Mouse (Mus musculus) MEL (cell line): ENCODE measurements around the gene Mzt1. TPM values are rescaled to one million over a fixed set of nuclear protein-coding genes. Genes with fewer than 3 reads are reported as not detected.

ENCODE experiments used
- DNase-seq: peaks from one replicate; pipeline ENCODE4 v3.0.0; 2011; ENCODE audit warnings: low read depth, low spot score
- H3K27ac ChIP-seq: 2 replicates; pipeline ENCODE4 v1.5.1; 2012; ENCODE audit warnings: low read depth, mild to moderate bottlenecking, control low read depth, low read length, moderate library complexity; ENCODE audit not compliant: control insufficient read depth
- H3K27me3 ChIP-seq, 2 experiments: fragments of 150-350 bp in 1 of 2; sonication (generic) in 1 of 2; 2 replicates each; pipeline ENCODE4 v1.6.1; 2012; ENCODE audit warnings: low read length in 2 of 2, mild to moderate bottlenecking in 2 of 2, improper control_type of control experiment in 1 of 2, moderate library complexity in 1 of 2; ENCODE audit not compliant: insufficient read depth in 2 of 2, control insufficient read depth in 1 of 2
- H3K36me3 ChIP-seq, 2 experiments: 2 replicates each; pipeline ENCODE4 v1.6.1; 2012 to 2014; ENCODE audit warnings: low read length in 2 of 2, improper control_type of control experiment in 1 of 2, inconsistent platforms in 1 of 2, mild to moderate bottlenecking in 1 of 2; ENCODE audit not compliant: insufficient read depth in 2 of 2, control insufficient read depth in 1 of 2
- H3K4me1 ChIP-seq, 2 experiments: fragments of 150-350 bp in 1 of 2; sonication (generic) in 1 of 2; 2 replicates each; pipeline ENCODE4 v1.6.1; 2012; ENCODE audit warnings: low read length in 2 of 2, improper control_type of control experiment in 1 of 2, mild to moderate bottlenecking in 1 of 2; ENCODE audit not compliant: insufficient read depth in 2 of 2, control insufficient read depth in 1 of 2
- H3K4me3 ChIP-seq, 2 experiments: fragments of 150-350 bp in 1 of 2; sonication (generic) in 1 of 2; 2 replicates each; pipeline ENCODE4 v1.5.1; 2012; ENCODE audit warnings: low read depth in 2 of 2, low read length in 2 of 2, mild to moderate bottlenecking in 2 of 2, moderate library complexity in 2 of 2, control low read depth in 1 of 2, improper control_type of control experiment in 1 of 2; ENCODE audit not compliant: control insufficient read depth in 1 of 2, insufficient read depth in 1 of 2
- H3K79me2 ChIP-seq: 2 replicates; pipeline ENCODE4 v1.6.1; 2012; ENCODE audit warnings: mild to moderate bottlenecking, low read length, moderate library complexity; ENCODE audit not compliant: control insufficient read depth, poor library complexity, insufficient read depth
- H3K9ac ChIP-seq: 2 replicates; pipeline ENCODE4 v1.6.1; 2012; ENCODE audit warnings: low read depth, mild to moderate bottlenecking, control low read depth, low read length, moderate library complexity; ENCODE audit not compliant: control insufficient read depth, poor library complexity, severe bottlenecking
- H3K9me3 ChIP-seq: fragments of 150-350 bp; sonication (generic); replicated peaks from 2 replicates; pipeline ENCODE4 v1.6.1; 2012; ENCODE audit warnings: mild to moderate bottlenecking, low read length, improper control_type of control experiment, moderate library complexity; ENCODE audit not compliant: insufficient read depth
- BHLHE40 ChIP-seq: IDR thresholded peaks from 2 replicates; pipeline ENCODE4 v1.6.1; 2012; ENCODE audit warnings: low read depth, mild to moderate bottlenecking, inconsistent platforms, low read length, improper control_type of control experiment, borderline replicate concordance
- CHD1 ChIP-seq: IDR thresholded peaks from 2 replicates; pipeline ENCODE4 v1.6.1; 2012; ENCODE audit warnings: low read depth, mild to moderate bottlenecking, inconsistent platforms, low read length, improper control_type of control experiment
- CHD2 ChIP-seq: IDR thresholded peaks from 2 replicates; pipeline ENCODE4 v1.6.1; 2011; ENCODE audit warnings: low read length, improper control_type of control experiment
- E2F4 ChIP-seq: IDR thresholded peaks from 2 replicates; pipeline ENCODE4 v1.6.1; 2011; ENCODE audit warnings: low read depth, low read length, improper control_type of control experiment, borderline replicate concordance
- ELF1 ChIP-seq: IDR thresholded peaks from 2 replicates; pipeline ENCODE4 v1.6.1; 2014; ENCODE audit warnings: low read depth, mild to moderate bottlenecking, inconsistent platforms, low read length, improper control_type of control experiment, moderate library complexity
- ETS1 ChIP-seq: IDR thresholded peaks from 2 replicates; pipeline ENCODE4 v1.6.1; 2012; ENCODE audit warnings: low read depth, mild to moderate bottlenecking, inconsistent platforms, low read length, improper control_type of control experiment, moderate library complexity
- GABPA ChIP-seq: IDR thresholded peaks from 2 replicates; pipeline ENCODE4 v1.6.1; 2012; ENCODE audit warnings: low read depth, mild to moderate bottlenecking, inconsistent platforms, low read length, improper control_type of control experiment, moderate library complexity
- GATA1 ChIP-seq: IDR thresholded peaks from 2 replicates; pipeline ENCODE4 v1.6.1; 2011; ENCODE audit warnings: low read depth, low read length, improper control_type of control experiment
- HCFC1 ChIP-seq: IDR thresholded peaks from 2 replicates; pipeline ENCODE4 v1.6.1; 2012; ENCODE audit warnings: low read depth, mild to moderate bottlenecking, inconsistent platforms, low read length, improper control_type of control experiment, moderate library complexity
- JUND ChIP-seq: IDR thresholded peaks from 2 replicates; pipeline ENCODE4 v1.6.1; 2011; ENCODE audit warnings: low read depth, mild to moderate bottlenecking, improper control_type of control experiment, low read length
- KAT2A ChIP-seq: conservative IDR thresholded peaks from 2 replicates; pipeline ENCODE4 v1.6.1; 2012; ENCODE audit warnings: low read depth, low read length, improper control_type of control experiment, inconsistent platforms
- MAFK ChIP-seq: IDR thresholded peaks from 2 replicates; pipeline ENCODE4 v1.6.1; 2011; ENCODE audit warnings: low read depth, mild to moderate bottlenecking, low read length, improper control_type of control experiment, borderline replicate concordance
- MAX ChIP-seq: IDR thresholded peaks from 2 replicates; pipeline ENCODE4 v1.6.1; 2011; ENCODE audit warnings: low read length, improper control_type of control experiment
- MXI1 ChIP-seq: IDR thresholded peaks from 2 replicates; pipeline ENCODE4 v1.6.1; 2011; ENCODE audit warnings: mild to moderate bottlenecking, low read depth, low read length, improper control_type of control experiment
- MYB ChIP-seq: IDR thresholded peaks from 2 replicates; pipeline ENCODE4 v1.6.1; 2011; ENCODE audit warnings: mild to moderate bottlenecking, low read depth, low read length, improper control_type of control experiment
- MYC ChIP-seq: IDR thresholded peaks from 2 replicates; pipeline ENCODE4 v1.6.1; 2011; ENCODE audit warnings: low read depth, mild to moderate bottlenecking, low read length, improper control_type of control experiment, moderate library complexity
- POLR2A ChIP-seq, 2 experiments: IDR thresholded peaks; 2 replicates each; pipeline ENCODE4 v1.6.1; 2011 to 2012; ENCODE audit warnings: low read length in 2 of 2, mild to moderate bottlenecking in 2 of 2, control low read depth in 1 of 2, improper control_type of control experiment in 1 of 2, low read depth in 1 of 2, moderate library complexity in 1 of 2; ENCODE audit not compliant: control insufficient read depth in 1 of 2, insufficient read depth in 1 of 2, poor library complexity in 1 of 2
- POLR2AphosphoS5 ChIP-seq: IDR thresholded peaks from 2 replicates; pipeline ENCODE4 v1.6.1; 2012; ENCODE audit warnings: low read depth, borderline replicate concordance, mild to moderate bottlenecking, inconsistent platforms, low read length, moderate library complexity, mixed read lengths
- RAD21 ChIP-seq: IDR thresholded peaks from 2 replicates; pipeline ENCODE4 v1.6.1; 2011; ENCODE audit warnings: mild to moderate bottlenecking, low read depth, low read length, improper control_type of control experiment
- RCOR1 ChIP-seq: IDR thresholded peaks from 2 replicates; pipeline ENCODE4 v1.6.1; 2012; ENCODE audit warnings: low read depth, mild to moderate bottlenecking, inconsistent platforms, low read length, improper control_type of control experiment
- SMC3 ChIP-seq: IDR thresholded peaks from 2 replicates; pipeline ENCODE4 v1.6.1; 2011; ENCODE audit warnings: low read depth, low read length, improper control_type of control experiment
- TCF12 ChIP-seq: IDR thresholded peaks from 2 replicates; pipeline ENCODE4 v1.6.1; 2014; ENCODE audit warnings: low read depth, mild to moderate bottlenecking, inconsistent platforms, low read length, improper control_type of control experiment, moderate library complexity
- UBTF ChIP-seq: IDR thresholded peaks from 2 replicates; pipeline ENCODE4 v1.6.1; 2012; ENCODE audit warnings: low read depth, mild to moderate bottlenecking, inconsistent platforms, low read length, improper control_type of control experiment, moderate library complexity, borderline replicate concordance; ENCODE audit not compliant: insufficient read depth
- USF1 ChIP-seq: IDR thresholded peaks from 2 replicates; pipeline ENCODE4 v1.6.1; 2014; ENCODE audit warnings: low read depth, mild to moderate bottlenecking, inconsistent platforms, low read length, improper control_type of control experiment, moderate library complexity
- USF2 ChIP-seq, 2 experiments: IDR thresholded peaks; 2 replicates each; pipeline ENCODE4 v1.6.1; 2011 to 2012; ENCODE audit warnings: improper control_type of control experiment in 2 of 2, low read length in 2 of 2, borderline replicate concordance in 1 of 2, inconsistent platforms in 1 of 2, low read depth in 1 of 2, mild to moderate bottlenecking in 1 of 2; ENCODE audit not compliant: insufficient read depth in 1 of 2
- ZC3H11A ChIP-seq: IDR thresholded peaks from 2 replicates; pipeline ENCODE4 v1.6.1; 2012; ENCODE audit warnings: low read depth, mild to moderate bottlenecking, inconsistent platforms, low read length, improper control_type of control experiment
- ZKSCAN1 ChIP-seq: IDR thresholded peaks from 2 replicates; pipeline ENCODE4 v1.6.1; 2012; ENCODE audit warnings: low read depth, mild to moderate bottlenecking, inconsistent platforms, low read length, improper control_type of control experiment, moderate library complexity
- ZNF384 ChIP-seq: IDR thresholded peaks from 2 replicates; pipeline ENCODE4 v1.6.1; 2012; ENCODE audit warnings: low read depth, mild to moderate bottlenecking, inconsistent platforms, low read length, improper control_type of control experiment
- polyA plus RNA-seq, 2 experiments: library from polyadenylated mRNA; stranded (reverse) in 1 of 2; unstranded in 1 of 2; fragments of >175 nt in 1 of 2; fragments of >200 nt in 1 of 2; gene quantifications; 2 replicates each; pipeline versions ENCODE4 v1.2.1 to v1.2.4; 2012; ENCODE audit warnings: low replicate concordance in 2 of 2, low read depth in 1 of 2; ENCODE audit not compliant: insufficient read length in 2 of 2, insufficient read depth in 1 of 2, missing spikeins in 1 of 2
- total RNA-seq: library from RNA; depleted of rRNA; stranded (reverse); fragments of 300-350 nt; gene quantifications from 2 replicates; pipeline ENCODE4 v1.2.3, GENCODE M21; 2012

The Mzt1 gene
- total and polyA plus RNA-seq, 3 experiments = 17.5 to 42.3 TPM; not detected in 1

DNA sequence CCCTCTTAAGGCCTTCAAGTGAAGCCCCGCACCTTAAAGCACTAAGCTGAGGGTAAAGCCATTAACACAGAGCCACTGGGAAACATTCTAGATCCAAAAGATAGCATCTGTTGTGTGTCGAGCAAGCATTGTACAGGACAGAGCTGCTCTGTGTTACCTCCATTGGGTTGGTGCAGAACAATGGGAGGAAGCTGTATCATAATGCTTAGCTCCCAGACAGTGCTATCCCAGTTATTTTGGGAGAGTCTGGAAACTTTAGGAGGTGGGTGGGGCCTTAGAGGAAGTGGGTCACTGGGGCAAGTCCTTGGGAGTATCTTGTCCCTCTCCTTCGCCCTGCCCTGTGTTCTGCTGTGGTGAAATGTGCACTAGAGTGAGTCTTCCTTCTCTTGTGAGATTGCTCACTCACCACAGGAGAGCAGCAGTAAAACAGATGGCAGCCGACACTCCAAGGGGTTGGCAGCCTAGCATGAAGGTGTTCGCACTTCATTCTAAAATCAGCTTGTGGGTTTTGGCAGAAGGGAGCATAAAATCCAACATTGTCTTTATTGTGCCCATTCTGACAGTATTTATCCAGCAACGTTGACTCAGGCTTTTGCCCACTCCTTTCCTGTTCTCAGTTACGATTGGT, 13.1 kb upstream of the Mzt1 start:
- H3K79me2 ChIP-seq = no peaks in the 10 kb centered on the region; the same call in 1 of the 2 replicates
- H3K9me3 ChIP-seq = no peaks in the 10 kb centered on the region
- H3K36me3 ChIP-seq = peaks cover 0 to 39% of the 10 kb centered on the region in 2 experiments; a peak in 2 of 4 replicates
- no peak overlapping the region for H3K27ac ChIP-seq
- H3K4me3 ChIP-seq = no peak overlapping the region
- no peak for DNase-seq
- no peaks in the 10 kb centered on the region for H3K27me3 ChIP-seq
- no peaks in the 10 kb centered on the region for H3K4me1 ChIP-seq
- no peak overlapping the region for H3K9ac ChIP-seq
- TF ChIP-seq JUND = no peak
- TF ChIP-seq TCF12 = no peak
- no peak for TF ChIP-seq ZNF384
- no peak for TF ChIP-seq MYC
- TF ChIP-seq MXI1 = no peak
- TF ChIP-seq POLR2AphosphoS5 = no peak
- TF ChIP-seq UBTF = no peak
- no peak for TF ChIP-seq CHD2
- TF ChIP-seq MAX = no peak
- TF ChIP-seq KAT2A = no peak
- no peak for TF ChIP-seq RCOR1
- TF ChIP-seq GATA1 = no peak
- TF ChIP-seq GABPA = no peak

DNA sequence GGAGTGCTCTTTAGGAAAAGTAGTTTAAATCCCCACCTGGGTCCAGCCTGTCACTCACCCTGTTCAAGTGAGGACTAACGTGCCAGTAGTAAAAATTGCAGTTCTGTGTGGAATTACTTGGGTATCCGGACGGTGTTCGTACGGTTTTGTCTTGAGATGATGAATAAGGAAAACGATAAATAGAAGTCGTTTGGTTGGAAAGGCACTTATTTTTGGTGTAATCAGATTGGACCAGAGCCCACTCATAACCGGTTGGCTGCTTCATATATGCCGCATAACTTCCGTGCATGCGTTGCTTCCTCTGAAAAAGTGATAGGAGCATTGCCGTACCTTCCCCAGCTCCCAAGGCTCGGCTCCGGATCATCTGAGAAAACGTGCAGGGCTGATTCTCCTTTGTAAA, 848 bp upstream of the Mzt1 start:
- H3K9ac ChIP-seq = peak overlapping the region; percentile 91
- no peaks in the 10 kb centered on the region for H3K27me3 ChIP-seq
- H3K36me3 ChIP-seq = peaks cover 14 to 34% of the 10 kb centered on the region in 2 experiments
- H3K4me3 ChIP-seq = peak overlapping the region; percentile 94 to 97
- peak; percentile 89 for DNase-seq
- H3K9me3 ChIP-seq = no peaks in the 10 kb centered on the region
- peaks cover 58% of the 10 kb centered on the region for H3K79me2 ChIP-seq
- peaks cover 11 to 27% of the 10 kb centered on the region in 2 experiments for H3K4me1 ChIP-seq
- peak overlapping the region; percentile 93 for H3K27ac ChIP-seq
- no peak for TF ChIP-seq MAFK
- peak; percentile 34; the same call in 1 of the 2 replicates for TF ChIP-seq HCFC1
- TF ChIP-seq USF2 (IDR thresholded peaks at IDR 0.05; ENCODE audit: borderline replicate concordance in 1 of 2, insufficient read depth in 1 of 2, low read depth in 1 of 2, low read length in 2 of 2) = no peak
- TF ChIP-seq BHLHE40 = no peak; the same call in 1 of the 2 replicates
- no peak for TF ChIP-seq ZNF384
- peak; percentile 79 for TF ChIP-seq MAX
- TF ChIP-seq UBTF = no peak
- TF ChIP-seq ZC3H11A = no peak
- no peak for TF ChIP-seq ZKSCAN1
- TF ChIP-seq E2F4 = no peak
- peak; percentile 70; the same call in 1 of the 2 replicates for TF ChIP-seq ELF1
- TF ChIP-seq MXI1 = peak; percentile 79
- TF ChIP-seq CHD1 = peak; percentile 17; the same call in 1 of the 2 replicates
- 0 out of 2 replicates have a peak, but pooled peaks have one; percentile 57 for TF ChIP-seq POLR2AphosphoS5
- peak; percentile 54; the same call in 1 of the 2 replicates for TF ChIP-seq RCOR1
- 0 out of 2 replicates have a peak, but pooled peaks have one; percentile 4 for TF ChIP-seq SMC3
- peak; percentile 79 for TF ChIP-seq ETS1
- TF ChIP-seq POLR2A (IDR thresholded peaks at IDR 0.05; ENCODE audit: control insufficient read depth in 1 of 2, insufficient read depth in 1 of 2, low read depth in 1 of 2, low read length in 2 of 2, poor library complexity in 1 of 2) = peak in 1 of 2 experiments; percentile 6; a peak in 1 of 4 replicates
- no peak for TF ChIP-seq RAD21
- no peak for TF ChIP-seq USF1
- peak; percentile 49; the same call in 1 of the 2 replicates for TF ChIP-seq TCF12
- 0 out of 2 replicates have a peak, but pooled peaks have one; percentile 45 for TF ChIP-seq JUND
- no peak for TF ChIP-seq MYB
